Mouse (Mus musculus) ZHBTc4 (cell line): ENCODE measurements around the gene Vmn1r118.
"Not testable (repeated sequence)": the region's sequence is repeated elsewhere in the genome, so short reads cannot be mapped to it uniquely, and the experiment has no call there.

Experiments
- DNase-seq: peaks from one replicate; pipeline ENCODE4 v3.0.0-alpha.2; 2011; ENCODE audit warnings: low read depth, low spot score

Gene Vmn1r118

GRCm38 (mm10) chr7:20912247-20912646, at the start of gene Vmn1r118:
TSS of gene Vmn1r118 (minus strand) at chr7:20912347.
- not testable (repeated sequence) for DNase-seq

GRCm38 (mm10) chr7:20884021-20884420, 28.1 kb downstream of the Vmn1r118 start, which contains the start of gene Vmn1r117:
TSS of gene Vmn1r117 (minus strand) at chr7:20884121.
- DNase-seq, result not testable (repeated sequence)

GRCm38 (mm10) chr7:20871956-20872355, 40.2 kb downstream of the Vmn1r118 start, which contains the start of gene Vmn1r116:
TSS of gene Vmn1r116 (plus strand) at chr7:20872256.
- DNase-seq, result not testable (repeated sequence)
